Mouse (Mus musculus) T-cell, adult 2 months (primary cell): ENCODE data around the gene Camk1d.
"Not testable (repeated sequence)": the region's sequence is repeated elsewhere in the genome, so short reads cannot be mapped to it uniquely, and the experiment has no call there.

Experiments used
- DNase-seq: peaks from one replicate; pipeline ENCODE4 v3.0.0; 2022; ENCODE audit warnings: low spot score

Gene Camk1d

GRCm38 (mm10) chr2:5249199-5249598 lies 465.1 kb downstream of the Camk1d start:
- DNase-seq = not testable (repeated sequence)
